Mouse (Mus musculus) bone marrow macrophage, adult 2 months (primary cell): ENCODE measurements around the gene Slc25a5.

ENCODE experiments used
- CTCF ChIP-seq: IDR thresholded peaks from 2 replicates; pipeline ENCODE4 v1.5.1; 2012; ENCODE audit warnings: low read depth, mild to moderate bottlenecking, low read length, moderate library complexity
- POLR2A ChIP-seq: IDR thresholded peaks from 2 replicates; pipeline ENCODE4 v1.6.1; 2012; ENCODE audit warnings: mild to moderate bottlenecking, low read depth, low read length, borderline replicate concordance

DNA sequence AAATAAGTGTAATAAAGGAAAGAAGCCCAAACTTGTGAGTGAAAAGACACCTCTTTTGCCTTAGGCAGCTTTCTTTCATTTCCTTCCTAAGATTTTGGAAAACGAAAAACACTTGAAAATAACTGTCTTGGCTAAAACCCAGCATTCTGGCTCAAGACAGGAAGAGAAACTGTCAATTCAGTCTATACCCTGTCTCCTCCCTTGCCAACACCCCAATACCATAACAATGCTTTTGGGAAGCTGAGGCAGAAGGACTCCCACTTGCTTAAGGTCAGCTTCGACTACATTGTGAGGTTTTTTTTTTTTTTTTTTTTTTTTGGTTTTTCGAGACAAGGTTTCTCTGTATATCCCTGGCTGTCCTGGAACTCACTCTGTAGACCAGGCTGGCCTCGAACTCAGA lies 20.0 kb downstream of the Slc25a5 start:
- TF ChIP-seq CTCF (no peak), POLR2A (no peak)
